Mouse (Mus musculus) brain, embryonic 14.5 days (tissue): ENCODE data around the gene Gjc1.

Experiments used
- CTCF ChIP-seq: fragments of 200-500 bp; IDR thresholded peaks from 2 replicates; pipeline ENCODE4 v1.5.1; 2012; ENCODE audit warnings: inconsistent platforms, mild to moderate bottlenecking, moderate library complexity, borderline replicate concordance; ENCODE audit not compliant: insufficient read depth, insufficient read length; ENCODE audit errors: extremely low read depth
- POLR2A ChIP-seq: fragments of 200-500 bp; IDR thresholded peaks from 2 replicates; pipeline ENCODE4 v1.6.1; 2012; ENCODE audit warnings: mild to moderate bottlenecking, inconsistent platforms, borderline replicate concordance; ENCODE audit not compliant: poor library complexity, insufficient read depth, insufficient read length, severe bottlenecking; ENCODE audit errors: extremely low read depth

DNA sequence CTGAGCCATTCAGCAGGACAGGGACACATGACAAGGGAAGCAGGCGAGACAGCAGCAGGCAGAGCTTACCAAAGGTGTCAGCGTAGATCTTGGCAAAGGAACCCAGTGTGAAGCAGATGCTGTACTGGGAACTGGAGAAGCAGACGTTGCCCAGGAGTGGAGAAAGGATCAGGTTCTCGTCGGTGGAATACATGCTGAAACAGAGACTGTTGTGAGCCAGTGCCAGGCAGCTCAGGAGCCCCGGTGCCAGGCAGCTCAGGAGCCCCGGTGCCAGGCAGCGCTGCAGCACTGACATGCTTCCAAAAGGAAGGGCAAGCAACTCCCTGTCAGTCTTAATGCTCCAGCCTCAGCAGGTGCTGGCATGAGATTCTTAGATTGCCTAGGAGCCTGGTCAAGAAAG is 40.4 kb upstream of the Gjc1 start:
- TF ChIP-seq CTCF = no peak
- TF ChIP-seq POLR2A = no peak
